Mouse (Mus musculus) forebrain, embryonic 13.5 days (tissue): ENCODE measurements around the gene Cdh22. TPM values are rescaled to one million over a fixed set of nuclear protein-coding genes. Genes with fewer than 3 reads are reported as not detected.

ENCODE experiments used
- ATAC-seq: fragments of 200-750 bp; cut with Nextera tagmentation; 2 replicates; pipeline ENCODE4 v1.8.0; 2017
- H3K27ac ChIP-seq: fragments of 300-500 bp; sonication (generic); 2 replicates; pipeline ENCODE4 v1.5.1; 2015; ENCODE audit warnings: inconsistent platforms, mild to moderate bottlenecking, moderate library complexity
- H3K27me3 ChIP-seq: fragments of 300-500 bp; sonication (generic); 2 replicates; pipeline ENCODE4 v1.6.1; 2015; ENCODE audit warnings: mild to moderate bottlenecking, inconsistent platforms
- H3K36me3 ChIP-seq: fragments of 300-500 bp; sonication (generic); 2 replicates; pipeline ENCODE4 v1.6.1; 2015; ENCODE audit warnings: mild to moderate bottlenecking, inconsistent platforms; ENCODE audit not compliant: poor library complexity, severe bottlenecking
- H3K4me1 ChIP-seq: fragments of 300-500 bp; sonication (generic); 2 replicates; pipeline ENCODE4 v1.6.1; 2015; ENCODE audit warnings: inconsistent platforms
- H3K4me2 ChIP-seq: fragments of 300-500 bp; sonication (generic); 2 replicates; pipeline ENCODE4 v1.6.1; 2015; ENCODE audit warnings: inconsistent platforms, mild to moderate bottlenecking, moderate library complexity
- H3K4me3 ChIP-seq: fragments of 300-500 bp; sonication (generic); 2 replicates; pipeline ENCODE4 v1.5.1; 2015; ENCODE audit warnings: mild to moderate bottlenecking, inconsistent platforms
- H3K9ac ChIP-seq: fragments of 300-500 bp; sonication (generic); 2 replicates; pipeline ENCODE4 v1.6.1; 2015; ENCODE audit warnings: mild to moderate bottlenecking, inconsistent platforms
- H3K9me3 ChIP-seq: fragments of 300-500 bp; sonication (generic); replicated peaks from 2 replicates; pipeline ENCODE4 v1.6.1; 2016; ENCODE audit warnings: inconsistent platforms
- WGBS: fragments of 180-500 bp; shearing (Covaris S2); methylation state at CpG from one replicate; pipeline ENCODE4 v1.1.7; 2015; 5-methylcytosine and 5-hydroxymethylcytosine counted together
- polyA plus RNA-seq: library from polyadenylated mRNA; unstranded; fragments of >200 nt; fragmentation: Nextera tagmentation; extraction: Ambion mirVana; gene quantifications from 2 replicates; pipeline ENCODE4 v1.2.1, GENCODE M21; 2015

Gene Cdh22
- polyA plus RNA-seq = 5.0 and 6.2 TPM in 2 replicates

GRCm38 (mm10) chr2:165234613-165235291 lies at the start of gene Cdh22:
TSS of gene Cdh22 (minus strand) at chr2:165234853.
- ATAC-seq = peak; percentile 84
- H3K4me1 ChIP-seq = peaks cover 51% of the 10 kb centered on the region
- H3K9ac ChIP-seq = peak within 1 kb of the TSS; percentile 82
- peak within 1 kb of the TSS; percentile 73 for H3K27ac ChIP-seq
- peak within 1 kb of the TSS; percentile 96 for H3K4me2 ChIP-seq
- no peaks in the 10 kb centered on the region for H3K36me3 ChIP-seq
- H3K4me3 ChIP-seq = peak within 1 kb of the TSS; percentile 67
- no peaks in the 10 kb centered on the region for H3K9me3 ChIP-seq
- under 1% methylated on average over 50 of the region's 60 CpGs for WGBS
- H3K27me3 ChIP-seq = peaks cover 71% of the 10 kb centered on the region

GRCm38 (mm10) chr2:165284377-165284776 lies 49.7 kb upstream of the Cdh22 start:
- H3K4me2 ChIP-seq = no peak overlapping the region
- no peak overlapping the region for H3K27ac ChIP-seq
- WGBS = 92% methylated on average over 7 of the region's 7 CpGs
- no peaks in the 10 kb centered on the region for H3K27me3 ChIP-seq
- no peak overlapping the region for H3K9ac ChIP-seq
- H3K9me3 ChIP-seq = no peaks in the 10 kb centered on the region
- peaks cover 50% of the 10 kb centered on the region for H3K4me1 ChIP-seq
- no peak overlapping the region for H3K4me3 ChIP-seq
- H3K36me3 ChIP-seq = peaks cover 32% of the 10 kb centered on the region
- no peak for ATAC-seq

- Histone ChIP-seq H3K4me2 (no peak overlapping the region), H3K27me3 (no peaks in the 10 kb centered on the region), H3K36me3 (peaks cover 31% of the 10 kb centered on the region), H3K9ac (no peak overlapping the region), H3K27ac (no peak overlapping the region), H3K9me3 (no peaks in the 10 kb centered on the region), H3K4me1 (peaks cover 49% of the 10 kb centered on the region), H3K4me3 (no peak overlapping the region)
- WGBS = 91% methylated on average over 3 of the region's 3 CpGs
- no peak for ATAC-seq
Observed at GRCm38 (mm10) chr2:165283644-165284043, 49.0 kb upstream of the Cdh22 start.

GRCm38 (mm10) chr2:165281779-165282311 lies 47.2 kb upstream of the Cdh22 start:
- ATAC-seq = no peak
- H3K4me2 ChIP-seq = no peak overlapping the region
- H3K27ac ChIP-seq = no peak overlapping the region
- no peak overlapping the region for H3K9ac ChIP-seq
- H3K4me1 ChIP-seq = peaks cover 37% of the 10 kb centered on the region
- no peaks in the 10 kb centered on the region for H3K27me3 ChIP-seq
- no peaks in the 10 kb centered on the region for H3K9me3 ChIP-seq
- H3K36me3 ChIP-seq = peaks cover 49% of the 10 kb centered on the region
- no peak overlapping the region for H3K4me3 ChIP-seq
- WGBS = 46% methylated on average over 3 of the region's 6 CpGs

- Histone ChIP-seq H3K27ac (no peak overlapping the region), H3K27me3 (no peaks in the 10 kb centered on the region; the same call in 1 of the 2 replicates), H3K4me3 (no peak overlapping the region), H3K4me2 (no peak overlapping the region), H3K36me3 (peaks cover 52% of the 10 kb centered on the region), H3K9me3 (no peaks in the 10 kb centered on the region), H3K9ac (no peak overlapping the region), H3K4me1 (peaks cover 46% of the 10 kb centered on the region)
- ATAC-seq = no peak
- WGBS = 15% methylated on average over 10 of the region's 10 CpGs
Observed at GRCm38 (mm10) chr2:165279351-165279750, 44.7 kb upstream of the Cdh22 start.

GRCm38 (mm10) chr2:165277188-165277740 lies 42.6 kb upstream of the Cdh22 start:
- 86% methylated on average over 5 of the region's 5 CpGs for WGBS
- peaks cover 56% of the 10 kb centered on the region for H3K4me1 ChIP-seq

GRCm38 (mm10) chr2:165275824-165276223 lies 41.2 kb upstream of the Cdh22 start:
- H3K9me3 ChIP-seq = no peaks in the 10 kb centered on the region
- H3K27me3 ChIP-seq = peaks cover 3% of the 10 kb centered on the region; the same call in 1 of the 2 replicates
- H3K4me2 ChIP-seq = no peak overlapping the region
- ATAC-seq = peak; percentile 82
- 0 out of 2 replicates have a peak overlapping the region, but pooled peaks have one; percentile 6 for H3K9ac ChIP-seq
- 12% methylated on average over 8 of the region's 8 CpGs for WGBS
- peak overlapping the region; percentile 74 for H3K27ac ChIP-seq
- H3K4me1 ChIP-seq = peaks cover 55% of the 10 kb centered on the region
- H3K4me3 ChIP-seq = no peak overlapping the region
- H3K36me3 ChIP-seq = peaks cover 28% of the 10 kb centered on the region

More at GRCm38 (mm10) chr2:165277188-165277740, 42.6 kb upstream of the Cdh22 start:
- Histone ChIP-seq H3K27me3 (no peaks in the 10 kb centered on the region; the same call in 1 of the 2 replicates), H3K4me3 (no peak overlapping the region), H3K9ac (no peak overlapping the region), H3K4me2 (no peak overlapping the region), H3K9me3 (no peaks in the 10 kb centered on the region), H3K27ac (no peak overlapping the region), H3K36me3 (peaks cover 38% of the 10 kb centered on the region)
- no peak for ATAC-seq

GRCm38 (mm10) chr2:165275124-165275640 lies 40.5 kb upstream of the Cdh22 start:
- Histone ChIP-seq H3K27ac (peak overlapping the region; percentile 74), H3K27me3 (peaks cover 3% of the 10 kb centered on the region; the same call in 1 of the 2 replicates), H3K36me3 (peaks cover 22% of the 10 kb centered on the region), H3K9ac (no peak overlapping the region), H3K4me2 (0 out of 2 replicates have a peak overlapping the region, but pooled peaks have one; percentile 13), H3K4me3 (no peak overlapping the region), H3K9me3 (no peaks in the 10 kb centered on the region), H3K4me1 (peaks cover 60% of the 10 kb centered on the region)
- 20% methylated on average over 8 of the region's 8 CpGs for whole genome bisulfite sequencing
- ATAC-seq = peak; percentile 69

- no peak overlapping the region for H3K4me3 ChIP-seq
- peaks cover 5% of the 10 kb centered on the region; the same call in 1 of the 2 replicates for H3K27me3 ChIP-seq
- H3K4me1 ChIP-seq = peaks cover 47% of the 10 kb centered on the region
- no peak overlapping the region for H3K9ac ChIP-seq
- peaks cover 20% of the 10 kb centered on the region for H3K36me3 ChIP-seq
- no peak overlapping the region for H3K4me2 ChIP-seq
- no peaks in the 10 kb centered on the region for H3K9me3 ChIP-seq
- ATAC-seq = no peak
- no peak overlapping the region for H3K27ac ChIP-seq
- 36% methylated on average over 4 of the region's 4 CpGs for WGBS
Observed at GRCm38 (mm10) chr2:165273589-165273988, 38.9 kb upstream of the Cdh22 start.

- Histone ChIP-seq H3K9me3 (no peaks in the 10 kb centered on the region), H3K4me2 (no peak overlapping the region), H3K9ac (0 out of 2 replicates have a peak overlapping the region, but pooled peaks have one; percentile 12), H3K4me1 (peaks cover 60% of the 10 kb centered on the region), H3K27me3 (peaks cover 5% of the 10 kb centered on the region; the same call in 1 of the 2 replicates), H3K36me3 (no peaks in the 10 kb centered on the region; the same call in 1 of the 2 replicates), H3K4me3 (no peak overlapping the region), H3K27ac (peak overlapping the region; percentile 44; the same call in 1 of the 2 replicates)
- 3% methylated on average over 8 of the region's 8 CpGs for WGBS
- ATAC-seq = no peak
Observed at GRCm38 (mm10) chr2:165271326-165271725, 36.7 kb upstream of the Cdh22 start.

- no peaks in the 10 kb centered on the region for H3K36me3 ChIP-seq
- 53% methylated on average over 7 of the region's 7 CpGs for WGBS
- 0 out of 2 replicates have a peak overlapping the region, but pooled peaks have one; percentile 12 for H3K9ac ChIP-seq
Observed at GRCm38 (mm10) chr2:165270858-165271257, 36.2 kb upstream of the Cdh22 start.

More at GRCm38 (mm10) chr2:165270858-165271257, 36.2 kb upstream of the Cdh22 start:
- peaks cover 61% of the 10 kb centered on the region for H3K4me1 ChIP-seq
- no peak overlapping the region for H3K4me2 ChIP-seq
- peaks cover 5% of the 10 kb centered on the region; the same call in 1 of the 2 replicates for H3K27me3 ChIP-seq
- no peaks in the 10 kb centered on the region for H3K9me3 ChIP-seq
- no peak overlapping the region for H3K4me3 ChIP-seq
- no peak for ATAC-seq
- H3K27ac ChIP-seq = peak overlapping the region; percentile 44; the same call in 1 of the 2 replicates
